Mouse (Mus musculus) thymus, postnatal 0 days (tissue): ENCODE results near the gene Cand2. TPM values are rescaled to one million over a fixed set of nuclear protein-coding genes. Genes with fewer than 3 reads are reported as not detected.
A peak's percentile ranks its signal among the peaks of the same experiment; 100 is the strongest.

Source experiments
- DNase-seq: peaks from one replicate; pipeline ENCODE4 v3.0.0-alpha.2; 2015; ENCODE audit warnings: low spot score
- polyA plus RNA-seq: library from polyadenylated mRNA; unstranded; fragments of >200 nt; fragmentation: Nextera tagmentation; extraction: Ambion mirVana; gene quantifications from 2 replicates; pipeline ENCODE4 v1.2.1, GENCODE M21; 2015

Gene Cand2
- polyA plus RNA-seq, 1 experiment from 2014 or later: 4.5 TPM

- peak; percentile 46 for DNase-seq
These were observed 348 bp upstream of the Cand2 start for GRCm38 (mm10) chr6:115773966-115774413.

- DNase-seq: no peak
These were observed 1.5 kb downstream of the Cand2 start for GRCm38 (mm10) chr6:115775838-115776237.

- no peak for DNase-seq
These were observed 2.0 kb downstream of the Cand2 start for GRCm38 (mm10) chr6:115776363-115776762.

- no peak for DNase-seq
These were observed 8.4 kb downstream of the Cand2 start for GRCm38 (mm10) chr6:115782781-115783180.

- no peak for DNase-seq
These were observed 16.7 kb downstream of the Cand2 start for GRCm38 (mm10) chr6:115791016-115791415.

GRCm38 (mm10) chr6:115791842-115792686 is 17.7 kb downstream of the Cand2 start:
- DNase-seq: no peak

- no peak for DNase-seq
These were observed 18.4 kb downstream of the Cand2 start for GRCm38 (mm10) chr6:115792691-115793215.

GRCm38 (mm10) chr6:115801811-115802210 is 27.5 kb downstream of the Cand2 start:
- DNase-seq: no peak

- DNase-seq: peak; percentile 62
These were observed 29.4 kb downstream of the Cand2 start for GRCm38 (mm10) chr6:115803541-115804382.

GRCm38 (mm10) chr6:115804432-115805192 is 30.3 kb downstream of the Cand2 start:
- DNase-seq: no peak

- DNase-seq: peak; percentile 14
These were observed 33.3 kb downstream of the Cand2 start for GRCm38 (mm10) chr6:115807464-115808195.

- DNase-seq: no peak
These were observed 33.8 kb downstream of the Cand2 start for GRCm38 (mm10) chr6:115808196-115808487.

- peak; percentile 92 for DNase-seq
These were observed 34.3 kb downstream of the Cand2 start, which contains the start of gene Rpl32 for GRCm38 (mm10) chr6:115808488-115809231. Gene Rpl32 (minus strand): TSS chr6:115808747.

GRCm38 (mm10) chr6:115811606-115812005 is 37.3 kb downstream of the Cand2 start:
- DNase-seq: no peak

GRCm38 (mm10) chr6:115814104-115814503 is 39.8 kb downstream of the Cand2 start:
- peak; percentile 50 for DNase-seq

- DNase-seq: no peak
These were observed 40.7 kb downstream of the Cand2 start for GRCm38 (mm10) chr6:115815041-115815440.

GRCm38 (mm10) chr6:115818129-115818528 is 43.8 kb downstream of the Cand2 start:
- DNase-seq: no peak

- no peak for DNase-seq
These were observed 47.1 kb downstream of the Cand2 start for GRCm38 (mm10) chr6:115821216-115821993.
